Mouse (Mus musculus): Measurements from ENCODE around the gene Osgep.

DNA sequence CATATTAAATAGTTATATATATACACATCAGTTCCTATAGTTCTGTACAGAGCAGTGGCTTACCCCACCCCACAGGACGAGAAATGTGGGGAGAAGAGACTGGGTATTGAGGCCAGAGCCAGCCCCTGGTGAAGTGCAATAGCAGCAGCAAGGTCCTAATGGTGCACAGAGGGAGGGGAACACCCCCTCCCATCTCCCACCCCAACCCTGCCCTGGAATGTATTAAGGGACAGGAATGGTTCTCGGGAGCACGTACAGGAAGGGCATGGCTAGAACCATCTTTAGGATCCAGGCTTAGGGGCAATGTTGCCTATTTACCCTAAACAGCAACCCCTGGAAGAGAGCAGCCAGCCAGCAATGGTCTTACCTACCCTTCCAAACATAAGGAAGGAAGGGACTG is 2.7 kb upstream of the Osgep start:
- TF ChIP-seq CTCF (IDR thresholded peaks at IDR 0.05; ENCODE audit: control insufficient read depth, insufficient read depth, insufficient replicate concordance, low read depth, low read length): no peak
- TF ChIP-seq POLR2A (IDR thresholded peaks at IDR 0.05; ENCODE audit: control insufficient read depth, low read depth, low read length): no peak

Measured in testis, adult 2 months (tissue).